Mouse (Mus musculus): ENCODE results near the gene Gcsam.

GRCm38 (mm10) chr16:45662381-45662780, 52.2 kb downstream of the Gcsam start:
- TF ChIP-seq CTCF (IDR thresholded peaks at IDR 0.05; ENCODE audit: low read depth, low read length) (no peak), GATA1 (IDR thresholded peaks at IDR 0.05; ENCODE audit: borderline replicate concordance, low read length) (no peak), POLR2AphosphoS5 (IDR thresholded peaks at IDR 0.05; ENCODE audit: insufficient replicate concordance, low read depth, low read length) (no peak)
